Mouse (Mus musculus): ENCODE data around the gene Stmn3. TPM values are rescaled to one million over a fixed set of nuclear protein-coding genes. Genes with fewer than 3 reads are reported as not detected.

The Stmn3 gene
- total and polyA plus RNA-seq, 3 experiments: not detected

- TF ChIP-seq RCOR1 (IDR thresholded peaks at IDR 0.05; ENCODE audit: low read depth, low read length) (no peak), MXI1 (IDR thresholded peaks at IDR 0.05; ENCODE audit: low read depth, low read length) (no peak), POLR2A (IDR thresholded peaks at IDR 0.05; ENCODE audit: control insufficient read depth in 1 of 2, insufficient read depth in 1 of 2, low read depth in 1 of 2, low read length in 2 of 2, poor library complexity in 1 of 2) (peak; percentile 70 to 71; a peak in 3 of 4 replicates)
These were observed 26.9 kb downstream of the Stmn3 start (continued) for GRCm38 (mm10) chr2:181287338-181287957.

GRCm38 (mm10) chr2:181286629-181287337 is 27.5 kb downstream of the Stmn3 start:
- Histone ChIP-seq H3K27ac (ENCODE audit: control insufficient read depth, low read depth, low read length) (peak overlapping the region; percentile 92), H3K27me3 (ENCODE audit: control insufficient read depth in 1 of 2, insufficient read depth in 2 of 2, low read length in 2 of 2) (no peaks in the 10 kb centered on the region), H3K79me2 (ENCODE audit: control insufficient read depth, insufficient read depth, low read length, poor library complexity) (peaks cover 18% of the 10 kb centered on the region), H3K36me3 (ENCODE audit: control insufficient read depth in 1 of 2, insufficient read depth in 2 of 2, low read length in 2 of 2) (peaks cover 2 to 17% of the 10 kb centered on the region in 2 experiments), H3K4me1 (ENCODE audit: control insufficient read depth in 1 of 2, insufficient read depth in 2 of 2, low read length in 2 of 2) (peaks cover 2 to 13% of the 10 kb centered on the region in 2 experiments; a peak in 3 of 4 replicates), H3K9ac (ENCODE audit: control insufficient read depth, low read depth, low read length, poor library complexity, severe bottlenecking) (peak overlapping the region; percentile 95), H3K9me3 (replicated peaks; ENCODE audit: insufficient read depth, low read length) (no peaks in the 10 kb centered on the region), H3K4me3 (ENCODE audit: control insufficient read depth in 1 of 2, insufficient read depth in 1 of 2, low read depth in 2 of 2, low read length in 2 of 2) (peak overlapping the region; percentile 91)
- no peak for TF ChIP-seq RCOR1 (IDR thresholded peaks at IDR 0.05; ENCODE audit: low read depth, low read length)
- TF ChIP-seq MXI1 (IDR thresholded peaks at IDR 0.05; ENCODE audit: low read depth, low read length): 0 out of 2 replicates have a peak, but pooled peaks have one; percentile 35
- TF ChIP-seq ETS1 (IDR thresholded peaks at IDR 0.05; ENCODE audit: low read depth, low read length): no peak
- TF ChIP-seq CHD1 (IDR thresholded peaks at IDR 0.05; ENCODE audit: low read depth, low read length): peak; percentile 91
- no peak for TF ChIP-seq UBTF (IDR thresholded peaks at IDR 0.05; ENCODE audit: borderline replicate concordance, insufficient read depth, low read depth, low read length)
- TF ChIP-seq E2F4 (IDR thresholded peaks at IDR 0.05; ENCODE audit: borderline replicate concordance, low read depth, low read length): 0 out of 2 replicates have a peak, but pooled peaks have one; percentile 50
- peak; percentile 25 for DNase-seq (ENCODE audit: low read depth, low spot score)

GRCm38 (mm10) chr2:181279968-181280367 is 34.3 kb downstream of the Stmn3 start:
- Histone ChIP-seq H3K79me2 (ENCODE audit: control insufficient read depth, insufficient read depth, low read length, poor library complexity) (peaks cover 2% of the 10 kb centered on the region; the same call in 1 of the 2 replicates), H3K4me1 (ENCODE audit: control insufficient read depth in 1 of 2, insufficient read depth in 2 of 2, low read length in 2 of 2) (peaks cover 4 to 12% of the 10 kb centered on the region in 2 experiments; a peak in 3 of 4 replicates)

More at GRCm38 (mm10) chr2:181279968-181280367, 34.3 kb downstream of the Stmn3 start:
- Histone ChIP-seq H3K4me3 (ENCODE audit: control insufficient read depth in 1 of 2, insufficient read depth in 1 of 2, low read depth in 2 of 2, low read length in 2 of 2) (no peak overlapping the region), H3K27ac (ENCODE audit: control insufficient read depth, low read depth, low read length) (no peak overlapping the region), H3K36me3 (ENCODE audit: control insufficient read depth in 1 of 2, insufficient read depth in 2 of 2, low read length in 2 of 2) (peaks cover 5 to 21% of the 10 kb centered on the region in 2 experiments), H3K9me3 (replicated peaks; ENCODE audit: insufficient read depth, low read length) (no peaks in the 10 kb centered on the region), H3K27me3 (ENCODE audit: control insufficient read depth in 1 of 2, insufficient read depth in 2 of 2, low read length in 2 of 2) (no peaks in the 10 kb centered on the region), H3K9ac (ENCODE audit: control insufficient read depth, low read depth, low read length, poor library complexity, severe bottlenecking) (no peak overlapping the region)
- DNase-seq (ENCODE audit: low read depth, low spot score): no peak
- TF ChIP-seq HCFC1 (IDR thresholded peaks at IDR 0.05; ENCODE audit: low read depth, low read length) (no peak), NELFE (IDR thresholded peaks at IDR 0.05; ENCODE audit: low read depth, low read length) (no peak), MYB (IDR thresholded peaks at IDR 0.05; ENCODE audit: low read depth, low read length) (no peak), SIN3A (IDR thresholded peaks at IDR 0.05; ENCODE audit: low read length) (no peak), MYC (IDR thresholded peaks at IDR 0.05; ENCODE audit: low read depth, low read length) (no peak), CHD1 (IDR thresholded peaks at IDR 0.05; ENCODE audit: low read depth, low read length) (no peak), EP300 (IDR thresholded peaks at IDR 0.05; ENCODE audit: low read depth in 1 of 2, low read length in 2 of 2) (no peak), POLR2AphosphoS5 (IDR thresholded peaks at IDR 0.05; ENCODE audit: borderline replicate concordance, low read depth, low read length) (no peak), NRF1 (IDR thresholded peaks at IDR 0.05; ENCODE audit: insufficient read depth, low read depth, low read length, poor library complexity, severe bottlenecking) (no peak), POLR2AphosphoS2 (IDR thresholded peaks at IDR 0.05; ENCODE audit: low read length) (no peak), ETS1 (IDR thresholded peaks at IDR 0.05; ENCODE audit: low read depth, low read length) (no peak), BHLHE40 (IDR thresholded peaks at IDR 0.05; ENCODE audit: borderline replicate concordance, low read depth, low read length) (no peak), ZMIZ1 (IDR thresholded peaks at IDR 0.05; ENCODE audit: low read depth, low read length) (no peak), UBTF (IDR thresholded peaks at IDR 0.05; ENCODE audit: borderline replicate concordance, insufficient read depth, low read depth, low read length) (no peak)

All from MEL (cell line).